Mouse (Mus musculus) kidney, adult 11 months (tissue): ENCODE results near the gene Gm1123.

Source experiments
- DNase-seq: peaks from one replicate; pipeline ENCODE4 v3.0.0; 2022

Gene Gm1123

GRCm38 (mm10) chr9:98999881-99000339, 35.6 kb downstream of the Gm1123 start:
- DNase-seq: no peak

GRCm38 (mm10) chr9:98994103-98994502, 41.4 kb downstream of the Gm1123 start:
- DNase-seq: no peak

GRCm38 (mm10) chr9:98987131-98987530, 48.4 kb downstream of the Gm1123 start:
- no peak for DNase-seq

GRCm38 (mm10) chr9:98986476-98987096, 48.9 kb downstream of the Gm1123 start:
- no peak for DNase-seq

GRCm38 (mm10) chr9:98985800-98986475, 49.6 kb downstream of the Gm1123 start, which contains the start of gene Faim:
TSS of gene Faim (plus strand) at chr9:98986373.
- DNase-seq: peak; percentile 98

- peak; percentile 81 for DNase-seq
Measured at GRCm38 (mm10) chr9:98979431-98980416, 55.8 kb downstream of the Gm1123 start.

- DNase-seq: no peak
Measured at GRCm38 (mm10) chr9:98976520-98976919, 59.0 kb downstream of the Gm1123 start.

- DNase-seq: no peak
Measured at GRCm38 (mm10) chr9:98976081-98976480, 59.4 kb downstream of the Gm1123 start.

- no peak for DNase-seq
Measured at GRCm38 (mm10) chr9:98974898-98975297, 60.6 kb downstream of the Gm1123 start.

GRCm38 (mm10) chr9:98973561-98973960, 62.0 kb downstream of the Gm1123 start:
- no peak for DNase-seq

GRCm38 (mm10) chr9:98973101-98973521, 62.4 kb downstream of the Gm1123 start:
- DNase-seq: no peak

GRCm38 (mm10) chr9:98965084-98965483, 70.4 kb downstream of the Gm1123 start:
- DNase-seq: no peak

- no peak for DNase-seq
Measured at GRCm38 (mm10) chr9:98963661-98964060, 71.9 kb downstream of the Gm1123 start.

GRCm38 (mm10) chr9:98962478-98963142, 72.9 kb downstream of the Gm1123 start:
- DNase-seq: no peak

- no peak for DNase-seq
Measured at GRCm38 (mm10) chr9:98961591-98962477, 73.7 kb downstream of the Gm1123 start.

GRCm38 (mm10) chr9:98960348-98960747, 75.2 kb downstream of the Gm1123 start:
- DNase-seq: no peak

- no peak for DNase-seq
Measured at GRCm38 (mm10) chr9:98959851-98960250, 75.7 kb downstream of the Gm1123 start.

GRCm38 (mm10) chr9:98958628-98959027, 76.9 kb downstream of the Gm1123 start:
- DNase-seq: no peak

- DNase-seq: no peak
Measured at GRCm38 (mm10) chr9:98957751-98958351, 77.7 kb downstream of the Gm1123 start.
